Mouse (Mus musculus): Measurements from ENCODE around the gene Robo1.

GRCm38 (mm10) chr16:72694787-72695186, 386.7 kb downstream of the Robo1 start:
- no peak for TF ChIP-seq CTCF (IDR thresholded peaks at IDR 0.05; ENCODE audit: control insufficient read depth, insufficient read depth, insufficient replicate concordance, low read depth, low read length)
- TF ChIP-seq POLR2A (IDR thresholded peaks at IDR 0.05; ENCODE audit: control insufficient read depth, low read depth, low read length), result no peak
